Mouse (Mus musculus): ENCODE measurements at regions not wholly inside any gene's neighbourhood (a gene's known extent, or its start where the extent isn't known, plus 50 kb on each side); places are given as distances from the start of the nearest gene placed in this dataset.

GRCm38 (mm10) chr15:59201894-59202670 is 313.0 kb downstream of the Gm49356 start:
- no peak for TF ChIP-seq CTCF (IDR thresholded peaks at IDR 0.05; ENCODE audit: borderline replicate concordance, insufficient read depth, low read depth, low read length)
- no peak for TF ChIP-seq POLR2A (IDR thresholded peaks at IDR 0.05; ENCODE audit: borderline replicate concordance, insufficient read depth, low read length)
